Mouse (Mus musculus) heart, postnatal 10 days (tissue): ENCODE measurements around the gene Tbl2. TPM values are rescaled to one million over a fixed set of nuclear protein-coding genes. Genes with fewer than 3 reads are reported as not detected.
A peak's percentile ranks its signal among the peaks of the same experiment; 100 is the strongest.

Experiments
- DNase-seq, 2 experiments: peaks; one replicate each; pipeline ENCODE4 v3.0.0; 2021
- intact Hi-C: fragments of 180-260 bp; cut with DNase I; formaldehyde crosslinking; loops from one replicate; pipeline ENCODE4 v1.15.1; 2025
- total RNA-seq, 2 experiments: library from RNA; stranded (reverse); gene quantifications; 2 replicates each; pipeline ENCODE4 v1.2.3; 2021

Gene Tbl2
- total RNA-seq, 2 experiments from 2014 or later: 13.0 to 15.6 TPM

GRCm38 (mm10) chr5:135145955-135146354 is 3.5 kb upstream of the Tbl2 start:
- DNase-seq: no peak

GRCm38 (mm10) chr5:135148715-135149052 is 773 bp upstream of the Tbl2 start:
- intact Hi-C loops: loop anchor here (2.0 kb wide), 1 partner anchor 40 kb away; no protein-coding TSS in a partner anchor
- no peak for DNase-seq

More at GRCm38 (mm10) chr5:135145955-135146354, 3.5 kb upstream of the Tbl2 start:
- intact Hi-C loops: no loop called here

- intact Hi-C loops: loop anchor here (2.0 kb wide), 2 partner anchors 17 to 39 kb away; no protein-coding TSS in a partner anchor
- DNase-seq: no peak
These were observed 342 bp downstream of the Tbl2 start for GRCm38 (mm10) chr5:135149820-135150178.

GRCm38 (mm10) chr5:135156496-135156895 is 7.0 kb downstream of the Tbl2 start:
- no peak for DNase-seq
- intact Hi-C loops: no loop called here

- intact Hi-C loops: no loop called here
- peak; percentile 25 to 32 for DNase-seq
These were observed 11.8 kb downstream of the Tbl2 start for GRCm38 (mm10) chr5:135161221-135161620.

GRCm38 (mm10) chr5:135161650-135162049 is 12.2 kb downstream of the Tbl2 start:
- DNase-seq: no peak
- intact Hi-C loops: no loop called here

- intact Hi-C loops: no loop called here
- DNase-seq: no peak
These were observed 12.9 kb downstream of the Tbl2 start for GRCm38 (mm10) chr5:135162361-135162760.

GRCm38 (mm10) chr5:135162821-135163220 is 13.4 kb downstream of the Tbl2 start:
- intact Hi-C loops: no loop called here
- DNase-seq: no peak

- DNase-seq: no peak
- intact Hi-C loops: loop anchor here (2.0 kb wide), 1 partner anchor 16 kb away; no protein-coding TSS in a partner anchor
These were observed 17.5 kb downstream of the Tbl2 start for GRCm38 (mm10) chr5:135166909-135167308.

- intact Hi-C loops: loop anchor here (2.0 kb wide), 1 partner anchor 17 kb away; no protein-coding TSS in a partner anchor
- no peak for DNase-seq
These were observed 18.0 kb downstream of the Tbl2 start for GRCm38 (mm10) chr5:135167469-135167868.

GRCm38 (mm10) chr5:135168063-135169062 is 18.9 kb downstream of the Tbl2 start, which contains the start of gene Bcl7b:
TSS of gene Bcl7b (plus strand) at chr5:135168283.
- peak; percentile 98 for DNase-seq
- intact Hi-C loops: loop anchor here (1.0 kb wide), 1 partner anchor 18 kb away; no protein-coding TSS in a partner anchor

GRCm38 (mm10) chr5:135169479-135169878 is 20.0 kb downstream of the Tbl2 start:
- DNase-seq: no peak
- intact Hi-C loops: loop anchor here (1.0 kb wide), 1 partner anchor 17 kb away; no protein-coding TSS in a partner anchor

- intact Hi-C loops: no loop called here
- no peak for DNase-seq
These were observed 22.3 kb downstream of the Tbl2 start for GRCm38 (mm10) chr5:135171688-135172220.

GRCm38 (mm10) chr5:135172986-135173385 is 23.5 kb downstream of the Tbl2 start:
- DNase-seq: no peak
- intact Hi-C loops: no loop called here

GRCm38 (mm10) chr5:135175086-135175485 is 25.6 kb downstream of the Tbl2 start:
- no peak for DNase-seq
- intact Hi-C loops: no loop called here

- intact Hi-C loops: no loop called here
- DNase-seq: no peak
These were observed 29.1 kb downstream of the Tbl2 start for GRCm38 (mm10) chr5:135178523-135178922.

- DNase-seq: no peak
- intact Hi-C loops: no loop called here
These were observed 29.5 kb downstream of the Tbl2 start for GRCm38 (mm10) chr5:135178996-135179395.

GRCm38 (mm10) chr5:135179616-135180015 is 30.2 kb downstream of the Tbl2 start:
- DNase-seq: no peak
- intact Hi-C loops: no loop called here

- intact Hi-C loops: no loop called here
- DNase-seq: no peak
These were observed 31.3 kb downstream of the Tbl2 start for GRCm38 (mm10) chr5:135180796-135181195.

- intact Hi-C loops: no loop called here
- no peak for DNase-seq
These were observed 32.3 kb downstream of the Tbl2 start for GRCm38 (mm10) chr5:135181776-135182175.

GRCm38 (mm10) chr5:135183131-135183861 is 33.8 kb downstream of the Tbl2 start:
- peak in 1 of 2 experiments; percentile 35 for DNase-seq
- intact Hi-C loops: no loop called here
